Mouse (Mus musculus): ENCODE measurements at regions not wholly inside any gene's neighbourhood (a gene's known extent, or its start where the extent isn't known, plus 50 kb on each side); places are given as distances from the start of the nearest gene placed in this dataset.

DNA sequence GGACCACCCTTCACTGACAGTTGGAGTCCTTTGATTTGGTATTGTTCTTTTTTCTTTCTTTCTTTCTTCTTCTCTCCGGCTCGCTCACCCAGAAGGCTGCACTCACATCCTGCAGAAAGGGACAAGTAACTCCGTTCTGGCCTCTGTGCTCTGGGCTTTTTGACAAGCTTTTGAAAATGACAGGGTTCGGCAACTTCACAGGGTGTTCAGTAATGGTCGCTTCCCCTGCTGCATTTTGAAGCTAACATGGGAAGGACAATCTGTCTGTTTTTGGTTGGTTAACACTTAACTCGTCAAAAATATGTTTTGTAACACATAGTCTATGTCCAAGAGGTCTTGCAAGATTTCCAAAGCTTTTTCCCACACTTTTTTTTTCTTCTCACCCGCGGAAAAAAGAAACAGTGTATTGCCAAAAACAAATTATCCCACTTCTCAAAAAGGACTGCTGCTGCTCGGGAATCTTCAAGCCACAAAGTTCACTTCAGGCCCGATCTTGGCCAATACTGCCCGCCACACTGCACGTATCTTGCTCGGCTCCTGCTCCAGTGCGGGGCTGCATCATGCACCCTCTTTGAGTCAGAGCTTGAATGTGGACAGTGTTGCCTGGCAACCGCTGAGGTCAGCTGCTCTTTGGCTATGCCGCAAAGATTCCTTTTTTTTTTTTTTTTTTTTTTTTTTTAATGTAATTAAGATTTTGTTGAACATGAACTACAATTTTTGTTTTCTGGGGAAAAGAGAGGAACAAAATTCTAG is 209.4 kb upstream of the Inhba start:
- DNase-seq, result peak; percentile 26 to 31

DNA sequence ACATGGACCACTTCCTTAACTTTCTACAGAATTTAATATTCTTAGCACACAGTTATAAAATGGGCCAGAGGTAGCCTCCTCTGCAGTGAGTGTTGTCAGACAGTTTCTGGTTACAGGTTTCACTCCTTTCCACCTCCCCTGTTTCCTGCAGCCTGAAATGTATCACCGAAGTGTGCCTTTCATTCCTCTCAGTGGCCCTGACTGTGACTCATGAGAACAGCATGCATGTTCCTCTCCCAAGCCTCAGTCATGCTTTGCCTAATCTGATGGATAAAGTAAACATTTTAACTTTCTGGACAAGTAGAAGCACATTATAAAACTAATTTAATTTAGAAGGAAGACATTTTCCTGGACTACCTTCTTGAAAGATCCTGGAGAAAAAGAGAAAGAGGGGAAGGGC is 207.7 kb upstream of the Inhba start:
- no peak for DNase-seq

DNA sequence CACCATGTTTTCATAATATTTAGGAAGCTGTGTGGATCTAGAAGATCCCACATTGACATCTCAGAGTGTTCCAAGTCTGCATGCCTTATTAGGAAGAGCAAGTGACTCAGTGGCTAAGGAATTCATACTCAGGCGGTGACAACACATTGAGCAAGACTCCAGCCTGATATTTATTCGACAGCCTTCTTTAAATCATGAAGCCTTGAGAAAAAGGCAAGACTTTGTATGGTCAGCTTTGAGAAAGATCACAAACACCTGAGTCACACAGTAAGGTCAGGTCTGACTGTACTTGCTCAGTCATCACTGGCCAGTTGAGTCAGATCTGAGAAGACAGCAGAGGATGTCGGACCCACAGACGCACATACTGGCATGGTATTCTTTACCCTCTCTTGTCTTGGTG is 204.7 kb upstream of the Inhba start:
- DNase-seq, result no peak

DNA sequence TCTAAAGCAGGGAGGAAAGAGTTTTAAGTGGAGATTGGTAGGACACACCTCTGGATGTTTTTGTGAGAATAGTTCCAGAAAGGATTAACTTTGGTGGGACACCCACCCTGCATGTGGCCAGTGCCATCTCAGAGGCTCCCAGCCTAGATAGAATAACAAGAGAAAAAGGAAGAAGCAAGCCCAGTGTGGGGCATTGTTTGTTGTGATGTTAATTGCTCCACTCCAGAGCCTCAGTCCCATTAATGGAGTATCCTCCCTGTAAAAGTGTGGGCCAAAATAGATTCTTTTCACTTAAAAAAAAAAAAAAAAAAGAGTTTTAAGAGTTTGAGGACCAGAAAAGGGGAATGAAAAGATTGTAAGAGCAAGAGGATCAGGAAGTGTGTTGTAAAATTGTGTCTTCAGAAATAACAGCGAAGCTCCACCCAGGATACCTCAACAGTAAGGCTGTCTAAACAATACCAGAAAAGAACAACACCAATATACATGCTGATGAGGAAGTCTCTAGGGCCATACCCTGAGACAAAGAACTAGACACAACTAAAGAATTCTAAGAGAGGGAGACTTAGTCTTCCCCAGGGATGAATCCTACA is 189.3 kb upstream of the Inhba start:
- DNase-seq, result no peak

DNA sequence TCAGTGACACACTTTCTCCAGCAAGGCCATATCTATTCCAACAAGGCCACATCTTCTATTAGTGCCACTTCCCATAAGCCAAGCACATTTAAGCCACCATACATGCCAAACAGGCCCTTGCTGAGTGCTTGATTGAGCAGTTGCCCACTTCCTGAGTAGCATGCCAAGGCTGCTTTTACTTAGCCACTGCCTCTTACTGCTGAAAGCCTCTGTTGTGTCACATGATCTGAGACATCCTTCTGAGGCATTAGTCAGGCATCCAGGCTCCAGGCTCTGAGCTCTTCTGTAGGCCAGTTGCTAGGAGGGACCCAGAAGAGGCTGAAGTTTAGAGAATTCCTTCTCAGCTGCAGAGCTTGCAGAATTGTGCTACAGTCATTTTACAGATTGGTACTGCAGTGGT is 165.8 kb upstream of the Inhba start:
- no peak for DNase-seq

DNA sequence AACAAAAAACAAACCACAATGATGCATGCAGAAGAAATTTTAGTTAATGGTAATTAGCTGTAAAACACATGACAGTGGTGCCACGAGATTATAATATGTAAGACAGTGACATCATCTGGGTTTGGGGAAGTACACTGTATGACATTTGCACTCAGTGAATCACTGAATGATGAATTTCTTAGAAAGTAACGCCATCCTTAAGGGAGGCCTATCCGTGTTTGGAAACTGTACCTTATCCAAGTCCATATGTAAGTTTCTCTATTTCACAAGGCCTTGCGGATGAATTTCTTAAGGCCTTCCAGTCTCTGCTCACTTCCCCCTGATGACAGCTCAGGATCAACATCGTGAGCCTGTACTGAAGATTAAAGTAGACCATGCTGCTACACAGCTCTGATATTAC is 163.6 kb upstream of the Inhba start:
- DNase-seq, result no peak

DNA sequence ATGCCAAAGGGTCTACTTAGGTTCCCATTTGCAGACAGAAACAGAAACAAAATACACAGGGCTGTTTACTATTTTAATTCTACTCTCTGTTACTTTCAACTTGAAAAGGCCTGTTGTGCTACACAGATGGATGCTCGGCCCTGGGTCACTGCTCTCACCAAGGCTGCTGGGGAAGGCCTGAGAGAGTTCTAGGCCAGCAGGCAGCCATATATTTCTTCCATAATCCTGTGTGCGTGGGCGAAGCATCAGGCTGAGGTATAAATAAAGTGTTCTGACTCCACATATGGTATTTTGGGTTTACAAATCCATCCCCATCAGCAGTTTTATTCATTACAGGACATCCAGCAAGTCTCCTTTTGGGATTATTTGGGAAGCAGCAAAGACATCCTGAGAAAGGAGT is 162.5 kb upstream of the Inhba start:
- no peak for DNase-seq

DNA sequence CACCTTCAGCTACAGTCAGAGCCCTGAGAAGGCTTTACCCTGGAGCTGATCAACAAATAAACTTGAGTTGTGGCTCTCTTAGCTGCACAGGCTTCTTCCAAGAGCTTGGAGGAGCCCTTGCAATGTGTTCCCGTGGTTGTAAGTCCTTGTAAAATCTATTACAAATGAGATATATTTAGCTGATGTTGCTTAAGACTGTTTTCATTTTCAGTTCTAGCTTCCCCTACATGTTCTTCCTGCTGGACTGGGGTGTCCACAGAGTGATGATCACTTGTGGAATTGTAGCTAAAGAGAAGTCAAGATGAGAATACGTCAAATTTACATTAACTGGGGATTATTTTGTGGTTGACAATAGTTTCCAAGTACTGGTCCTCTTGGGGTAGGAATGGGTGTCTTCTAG is 161.3 kb upstream of the Inhba start:
- no peak for DNase-seq

DNA sequence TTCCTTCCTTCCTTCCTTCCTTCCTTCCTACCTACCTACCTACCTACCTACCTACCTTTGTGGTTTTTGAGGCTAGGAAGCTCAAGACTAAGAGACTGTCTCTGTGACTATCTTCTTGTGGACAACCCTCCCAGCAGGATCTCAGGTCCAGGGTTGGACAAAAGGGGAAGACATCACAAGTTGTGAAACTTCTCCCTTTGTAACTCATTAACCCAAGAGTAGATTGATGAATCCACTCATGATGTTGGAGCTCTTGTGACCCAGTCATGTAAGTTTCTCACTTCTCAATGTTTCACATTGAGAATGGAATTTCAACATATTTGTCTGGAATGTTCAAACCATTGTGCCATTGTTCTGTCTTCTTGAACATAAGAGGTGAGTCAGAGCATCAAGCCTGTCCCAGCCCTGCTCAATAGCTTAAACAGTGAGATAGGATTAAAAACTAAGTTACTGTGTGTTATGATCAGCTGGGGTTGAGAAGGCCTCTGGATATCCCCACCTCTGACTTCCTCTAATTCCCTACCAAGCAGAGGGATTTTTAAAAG is 158.6 kb upstream of the Inhba start:
- DNase-seq, result no peak

DNA sequence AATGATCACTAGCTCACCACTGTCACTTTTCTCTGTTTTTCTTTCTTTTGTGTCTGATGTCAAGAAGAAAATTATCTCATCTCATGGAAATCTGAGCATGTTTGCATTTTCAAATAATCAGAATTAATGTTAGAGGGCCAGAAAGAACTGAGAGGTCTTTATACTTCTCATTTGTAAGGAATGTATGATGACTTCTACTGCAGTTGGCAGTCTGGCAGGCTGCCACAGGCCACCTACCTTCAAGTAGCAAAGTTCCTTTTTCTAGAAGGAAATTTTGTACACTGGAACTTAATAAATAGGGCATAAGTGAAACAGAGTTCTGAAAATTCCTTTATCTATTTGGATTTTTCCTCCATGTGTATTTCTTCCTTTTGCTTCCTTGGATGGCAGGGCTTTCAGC is 148.7 kb upstream of the Inhba start:
- no peak for DNase-seq

DNA sequence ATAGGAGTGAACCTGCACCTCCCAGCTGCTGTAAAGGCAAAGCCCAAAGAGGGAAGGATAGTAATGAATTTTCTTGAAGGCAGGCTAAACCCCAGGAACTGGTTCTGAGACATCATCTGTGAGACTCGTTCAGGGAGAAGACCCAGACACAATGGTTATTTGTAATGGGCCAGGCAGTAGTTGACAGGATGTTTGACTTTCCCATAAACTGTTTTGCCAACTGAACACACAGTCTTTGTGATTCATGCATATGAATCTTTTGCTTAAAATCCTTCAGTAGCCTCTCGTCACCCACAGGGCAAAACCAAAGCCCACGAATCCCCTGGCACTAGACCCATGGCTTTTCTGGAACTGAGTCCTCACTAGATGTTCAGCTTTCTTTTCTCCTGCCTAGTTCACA is 148.3 kb upstream of the Inhba start:
- no peak for DNase-seq

DNA sequence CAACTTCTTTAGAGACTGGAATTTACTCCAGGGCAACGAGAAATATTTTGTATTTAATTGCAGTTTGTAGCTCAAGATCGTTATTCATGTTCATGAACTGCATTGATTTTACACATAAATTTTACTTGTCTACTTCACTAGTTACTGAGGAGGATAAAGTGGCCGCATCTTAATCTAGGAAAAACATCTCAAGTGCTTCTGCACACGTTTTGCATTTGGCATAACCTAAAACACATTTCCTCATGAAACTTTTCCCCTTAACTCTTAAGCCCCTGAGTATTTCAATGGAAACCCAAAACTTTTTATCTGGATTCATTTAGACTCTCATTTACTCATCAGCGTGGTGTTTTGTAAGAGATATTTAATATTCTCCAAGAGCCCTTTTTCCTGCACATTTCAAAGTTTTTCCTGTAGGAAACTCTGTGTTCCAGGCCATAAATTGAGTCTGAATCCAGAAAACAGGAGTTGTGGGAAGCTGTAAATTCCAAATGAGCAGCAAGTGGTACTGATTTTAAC is 144.5 kb upstream of the Inhba start:
- DNase-seq, result no peak

DNA sequence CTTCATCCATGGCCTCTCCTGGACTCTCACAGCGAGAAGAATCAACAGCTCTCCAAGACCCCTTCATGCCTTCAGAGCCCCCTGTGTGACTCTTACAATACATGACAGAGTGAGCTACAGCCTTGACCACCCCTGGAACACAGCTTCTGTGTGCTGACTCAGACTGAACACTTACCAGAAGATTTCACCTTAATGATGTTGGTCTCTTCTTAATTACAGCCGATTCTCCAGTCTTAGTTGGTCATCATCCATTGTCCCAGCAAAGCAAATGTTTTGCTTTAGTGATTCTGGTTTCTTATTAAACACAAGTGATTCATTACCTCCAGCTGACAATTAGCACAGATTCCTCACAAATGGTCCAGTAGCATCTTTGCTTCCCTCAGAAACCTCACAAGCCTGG is 134.0 kb upstream of the Inhba start:
- no peak for DNase-seq

DNA sequence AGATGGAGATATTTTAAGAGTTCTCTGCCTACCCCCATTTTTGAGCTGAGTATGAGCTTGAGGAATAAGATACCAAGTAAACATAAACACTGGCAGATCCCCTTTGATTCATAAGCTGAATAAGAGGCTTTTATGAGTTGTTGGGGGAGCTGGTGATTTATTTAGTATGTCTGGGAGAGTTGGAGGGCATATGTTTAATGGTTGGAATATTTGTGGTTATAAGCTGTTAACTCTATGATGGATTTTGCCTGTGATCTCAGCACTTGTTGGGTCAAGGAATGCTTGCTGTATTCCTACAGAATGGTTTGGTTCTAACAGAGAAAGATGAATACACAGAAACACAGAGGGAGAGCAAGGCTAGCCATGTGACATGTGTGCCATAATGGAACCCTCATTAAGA is 132.1 kb upstream of the Inhba start:
- DNase-seq, result no peak

DNA sequence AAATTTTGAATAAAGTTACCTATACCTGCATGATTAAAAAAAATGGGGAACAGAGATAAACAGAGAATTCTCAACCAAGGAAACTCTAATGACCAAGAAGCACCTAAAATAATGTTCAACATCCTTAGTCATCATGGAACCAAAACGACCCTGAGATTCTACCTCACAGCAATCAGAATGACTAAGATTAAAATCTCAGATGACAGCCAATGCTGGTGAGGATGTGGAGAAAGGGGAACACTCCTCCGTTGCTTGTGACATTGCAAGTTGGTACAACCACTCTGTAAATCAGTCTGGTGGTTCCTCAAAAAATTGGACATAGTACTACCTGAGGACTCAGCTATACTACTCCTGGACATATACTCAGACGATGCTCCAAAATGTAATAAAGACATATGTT is 120.9 kb upstream of the Inhba start:
- no peak for DNase-seq

DNA sequence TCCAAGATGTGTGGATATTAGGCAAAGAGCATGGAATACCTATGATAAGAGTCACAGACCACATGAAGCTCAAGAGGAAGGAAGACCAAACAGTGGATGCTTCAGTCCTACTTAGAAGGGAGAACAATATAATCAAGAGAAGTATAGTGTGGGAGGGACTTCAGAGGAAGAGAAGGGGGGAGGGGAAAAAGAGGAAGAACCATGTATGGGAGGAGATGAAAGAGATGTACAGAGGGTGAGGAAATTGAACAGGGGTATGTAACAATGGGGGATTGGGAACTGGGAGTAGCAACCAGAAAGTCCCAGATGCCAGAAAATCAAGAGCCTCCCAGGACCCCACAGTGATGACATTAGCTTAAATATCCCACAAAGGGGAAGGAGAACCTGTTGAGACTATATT is 120.2 kb upstream of the Inhba start:
- DNase-seq, result no peak

DNA sequence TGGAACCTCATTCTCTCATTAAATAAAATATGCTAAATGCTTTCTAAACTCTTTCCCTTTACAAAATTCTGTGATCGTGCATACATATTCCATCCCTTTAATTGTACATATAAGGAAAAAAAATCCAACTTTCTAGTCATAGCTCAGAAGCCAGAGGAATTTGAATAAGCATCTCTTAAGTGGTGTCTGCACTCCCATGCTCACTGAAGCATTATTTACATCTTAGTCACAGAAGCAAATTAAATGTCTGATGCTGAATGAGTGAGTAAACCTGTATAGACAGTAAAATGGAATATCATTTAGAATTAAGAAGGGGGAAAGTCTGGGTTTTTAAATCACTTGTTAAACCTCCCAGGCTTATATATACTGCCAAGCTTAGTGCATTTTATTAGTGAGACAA is 113.5 kb upstream of the Inhba start:
- no peak for DNase-seq

DNA sequence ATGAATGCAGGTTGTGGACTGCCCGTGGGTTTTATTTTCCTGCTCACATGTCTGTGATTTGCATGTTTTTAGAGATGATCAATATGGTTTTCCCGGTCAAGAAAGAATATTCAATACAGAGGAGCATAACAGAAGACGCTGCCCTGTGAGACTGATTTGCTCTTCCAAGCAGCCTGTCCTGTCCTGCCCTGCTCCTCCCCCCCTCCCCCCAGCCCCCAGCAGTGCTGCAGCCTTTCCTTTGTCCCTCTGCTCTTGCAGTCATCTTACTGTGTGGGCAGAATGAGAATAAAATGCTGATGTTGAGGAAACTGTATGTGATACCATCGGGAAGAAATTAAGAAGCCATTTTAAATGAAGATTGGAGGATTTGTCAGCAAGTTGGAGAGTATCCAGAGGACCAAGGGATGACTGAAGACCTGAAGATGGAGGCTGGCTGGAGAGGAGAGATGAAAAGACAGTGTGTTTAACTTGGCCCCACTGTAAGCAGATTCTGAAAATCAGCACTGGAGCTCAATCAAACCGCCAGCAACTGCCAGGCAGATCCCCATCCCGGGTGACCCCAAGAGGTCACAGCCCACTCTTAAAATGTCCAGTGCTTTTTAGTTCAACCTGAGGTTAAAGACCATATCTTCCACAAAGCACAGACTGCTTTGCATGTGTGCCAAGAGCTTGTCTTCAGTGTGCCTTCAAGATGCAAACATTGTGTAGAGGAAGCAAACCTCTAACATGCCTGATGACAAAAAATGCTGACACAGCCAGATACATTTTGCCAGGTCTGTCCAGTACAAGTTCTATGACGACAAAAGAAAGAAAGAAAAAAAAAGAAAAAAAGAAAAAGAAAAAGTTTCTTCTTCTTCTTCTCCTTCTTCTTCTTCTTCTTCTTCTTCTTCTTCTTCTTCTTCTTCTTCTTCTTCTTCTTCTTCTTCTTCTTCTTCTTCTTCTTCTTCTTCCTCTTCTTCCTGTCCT is 109.7 kb upstream of the Inhba start:
- DNase-seq, result no peak

DNA sequence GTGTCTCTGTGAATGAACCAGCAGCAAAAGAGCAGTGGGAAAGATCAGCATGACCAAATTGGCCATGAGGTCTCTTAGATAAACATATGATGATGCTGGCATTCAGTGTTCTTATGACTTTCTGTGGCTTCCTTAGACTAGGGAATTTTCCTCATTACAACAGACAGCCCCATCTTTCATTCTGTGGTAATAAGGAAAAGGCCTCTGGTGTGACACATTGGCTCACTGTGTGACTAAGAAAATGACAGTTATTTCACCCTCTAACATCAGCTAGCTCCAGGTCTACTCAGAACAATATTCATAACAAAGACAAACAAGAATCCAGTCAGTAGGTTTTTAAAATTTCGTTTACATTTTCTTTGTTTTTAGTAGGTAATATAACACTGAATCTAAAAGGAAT is 103.8 kb upstream of the Inhba start:
- no peak for DNase-seq

DNA sequence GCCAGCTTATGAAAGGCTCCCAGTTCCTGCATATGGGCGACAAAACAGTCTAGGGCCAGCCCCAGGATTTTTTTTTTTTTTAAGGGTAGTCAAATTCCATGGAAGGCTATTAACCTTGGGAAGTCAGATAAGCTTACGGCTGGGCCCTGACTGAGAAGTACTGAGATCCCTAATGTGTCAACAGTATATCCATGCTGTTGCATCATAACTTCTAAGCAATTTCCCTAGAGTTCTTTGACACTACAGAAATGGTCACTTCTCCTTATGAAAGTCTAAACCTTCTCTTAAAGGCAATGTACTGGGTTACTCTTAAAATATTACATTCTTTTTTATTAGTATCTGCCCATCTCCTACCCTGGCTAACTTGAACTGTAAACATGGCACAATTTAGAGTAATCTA is 101.1 kb upstream of the Inhba start:
- DNase-seq, result no peak

DNA sequence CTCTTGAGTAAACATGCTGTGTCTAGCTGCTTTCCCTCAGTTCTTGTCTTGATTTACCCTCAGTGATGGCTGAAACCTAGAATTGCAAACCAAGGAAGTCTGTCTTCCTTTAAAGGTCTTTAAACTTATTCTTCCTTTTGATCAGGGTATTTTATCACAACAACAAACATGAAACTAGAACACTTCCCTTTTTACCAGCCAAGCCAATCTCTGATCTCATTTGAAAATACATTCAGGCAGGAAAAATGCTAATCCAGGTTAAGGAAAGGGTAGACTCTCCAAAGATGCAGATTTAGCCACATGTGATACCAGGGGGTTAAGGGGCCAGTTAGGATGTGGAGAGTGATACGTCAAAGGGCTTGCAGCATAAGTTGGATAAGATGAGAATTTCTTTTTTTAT is 100.4 kb upstream of the Inhba start:
- DNase-seq, result no peak

DNA sequence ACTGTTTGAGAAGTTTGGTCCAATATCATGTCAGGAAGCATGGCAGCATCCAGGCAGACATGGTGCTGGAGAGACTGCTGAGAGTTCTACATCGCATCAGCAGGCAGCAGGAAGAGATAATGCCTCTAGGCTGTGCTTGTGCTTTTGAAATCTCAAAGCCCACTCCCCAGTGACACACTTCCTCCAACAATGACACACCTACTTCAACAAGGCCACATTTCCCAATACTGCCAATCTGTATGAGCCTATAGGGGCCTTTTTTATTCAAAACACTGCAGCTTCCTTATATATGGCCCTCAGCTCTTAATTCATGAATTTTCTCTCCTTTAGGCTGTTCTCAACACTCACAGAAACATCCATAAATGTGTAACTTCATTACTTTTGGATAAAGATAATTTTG is 97.4 kb upstream of the Inhba start:
- no peak for DNase-seq

DNA sequence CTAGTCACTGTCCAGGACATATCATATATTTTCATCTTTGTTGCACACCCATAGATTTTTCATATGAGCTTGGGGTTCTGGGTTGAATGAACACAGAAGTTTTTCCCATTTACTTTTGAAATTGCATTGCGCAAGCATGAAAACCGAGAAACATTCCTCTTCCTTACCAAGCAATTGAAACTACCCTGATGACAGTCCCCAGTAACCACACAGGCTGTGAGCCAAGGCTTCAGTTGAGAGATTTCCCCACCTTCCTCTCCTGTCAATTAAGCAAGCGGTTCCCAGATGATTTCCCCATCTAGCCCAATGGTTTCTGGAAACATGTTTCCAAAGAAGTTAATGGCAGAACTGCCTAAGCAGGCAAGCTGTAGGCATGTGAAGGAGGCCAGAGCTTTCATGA is 81.8 kb upstream of the Inhba start:
- DNase-seq, result no peak

Measured in cerebellum, postnatal 14 days (tissue).